Mouse (Mus musculus) intestine, postnatal 0 days (tissue): ENCODE data around the gene Nf1. TPM values are rescaled to one million over a fixed set of nuclear protein-coding genes. Genes with fewer than 3 reads are reported as not detected.
A peak's percentile ranks its signal among the peaks of the same experiment; 100 is the strongest.

Source experiments
- ATAC-seq: fragments of 200-750 bp; cut with Nextera tagmentation; 2 replicates; pipeline ENCODE4 v1.8.0; 2017; ENCODE audit warnings: mild to moderate bottlenecking, moderate TSS enrichment, moderate library complexity
- H3K27ac ChIP-seq: fragments of 300-500 bp; sonication (generic); 2 replicates; pipeline ENCODE4 v1.5.1; 2014; ENCODE audit warnings: mild to moderate bottlenecking, low read depth, low read length, moderate library complexity
- H3K27me3 ChIP-seq: fragments of 300-500 bp; sonication (generic); replicated peaks from 2 replicates; pipeline ENCODE4 v1.6.1; 2014; ENCODE audit warnings: low read length, mixed read lengths; ENCODE audit not compliant: control insufficient read depth, insufficient read depth
- H3K36me3 ChIP-seq: fragments of 300-500 bp; sonication (generic); 2 replicates; pipeline ENCODE4 v1.6.1; 2014; ENCODE audit warnings: mild to moderate bottlenecking, moderate library complexity; ENCODE audit not compliant: control insufficient read depth, insufficient read depth
- H3K4me1 ChIP-seq: fragments of 300-500 bp; sonication (generic); replicated peaks from 2 replicates; pipeline ENCODE4 v1.6.1; 2014; ENCODE audit warnings: antibody characterized with exemption, low read length, mixed read lengths; ENCODE audit not compliant: control insufficient read depth, insufficient read depth
- H3K4me2 ChIP-seq: fragments of 300-500 bp; sonication (generic); replicated peaks from 2 replicates; pipeline ENCODE4 v1.6.1; 2014; ENCODE audit warnings: low read depth, mild to moderate bottlenecking, moderate library complexity
- H3K4me3 ChIP-seq: fragments of 300-500 bp; sonication (generic); 2 replicates; pipeline ENCODE4 v1.5.1; 2014; ENCODE audit warnings: low read depth, low read length
- H3K9ac ChIP-seq: fragments of 300-500 bp; sonication (generic); 2 replicates; pipeline ENCODE4 v1.6.1; 2014; ENCODE audit warnings: mild to moderate bottlenecking, low read depth, low read length
- H3K9me3 ChIP-seq: fragments of 300-500 bp; sonication (generic); 2 replicates; pipeline ENCODE4 v1.6.1; 2016; ENCODE audit warnings: mixed run types; ENCODE audit not compliant: control insufficient read depth
- CTCF ChIP-seq: sonication (generic); IDR thresholded peaks from 2 replicates; pipeline ENCODE4 v1.5.1; 2016; ENCODE audit warnings: low read depth, mild to moderate bottlenecking, control low read depth, antibody characterized with exemption, moderate library complexity
- WGBS: fragments of 180-500 bp; shearing (Covaris S2); extraction: QIAGEN DNeasy Blood & Tissue Kit; methylation state at CpG from one replicate; pipeline ENCODE4 v1.1.7; 2014; 5-methylcytosine and 5-hydroxymethylcytosine counted together
- polyA plus RNA-seq: library from polyadenylated mRNA; unstranded; fragments of >200 nt; fragmentation: Nextera tagmentation; extraction: Ambion mirVana; gene quantifications from 2 replicates; pipeline ENCODE4 v1.2.1, GENCODE M21; 2015

Nf1 gene
- polyA plus RNA-seq, result 6.3 and 8.3 TPM in 2 replicates

DNA sequence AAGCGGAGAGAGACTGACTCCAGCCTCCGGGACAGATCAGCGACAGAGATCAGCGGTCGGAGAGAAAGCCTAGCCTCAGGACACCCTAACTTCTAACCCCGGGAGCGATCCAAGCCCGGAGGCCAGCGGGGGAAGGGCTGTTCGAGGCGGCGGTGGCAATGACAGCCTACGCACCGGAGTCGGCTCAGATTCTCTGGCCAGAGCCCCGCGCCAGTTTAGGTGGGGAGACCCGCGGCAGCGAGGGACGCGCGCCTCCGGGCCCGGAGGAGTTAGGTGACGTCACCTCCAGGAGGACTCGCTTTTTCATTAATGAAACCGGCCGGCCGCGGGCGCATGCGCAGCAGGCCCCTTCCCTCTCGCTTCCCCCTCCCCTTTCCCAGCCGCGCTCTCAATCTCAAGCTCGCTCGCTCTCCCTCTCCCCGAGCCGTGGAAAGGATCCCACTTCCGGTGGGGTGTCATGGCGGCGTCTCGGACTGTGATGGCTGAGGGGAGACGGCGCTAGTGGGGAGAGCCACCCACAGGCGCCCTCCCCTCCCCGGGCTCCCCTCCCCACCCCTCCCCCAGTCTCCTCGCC is at the start of gene Nf1:
Nf1 (plus strand) TSS at position 460 of the 574 bp plus-strand sequence.
- peak; percentile 93 for ATAC-seq
- peak within 1 kb of the TSS; percentile 96 for H3K4me3 ChIP-seq
- no peaks in the 10 kb centered on the region for H3K36me3 ChIP-seq
- peak within 1 kb of the TSS; percentile 98 for H3K9ac ChIP-seq
- H3K4me1 ChIP-seq, result no peaks in the 10 kb centered on the region
- peak within 1 kb of the TSS; percentile 91 for H3K27ac ChIP-seq
- TF ChIP-seq CTCF, result no peak
- H3K4me2 ChIP-seq, result peak within 1 kb of the TSS; percentile 76
- no peaks in the 10 kb centered on the region for H3K9me3 ChIP-seq
- no peaks in the 10 kb centered on the region for H3K27me3 ChIP-seq
- under 1% methylated on average over 41 of the region's 49 CpGs for WGBS

DNA sequence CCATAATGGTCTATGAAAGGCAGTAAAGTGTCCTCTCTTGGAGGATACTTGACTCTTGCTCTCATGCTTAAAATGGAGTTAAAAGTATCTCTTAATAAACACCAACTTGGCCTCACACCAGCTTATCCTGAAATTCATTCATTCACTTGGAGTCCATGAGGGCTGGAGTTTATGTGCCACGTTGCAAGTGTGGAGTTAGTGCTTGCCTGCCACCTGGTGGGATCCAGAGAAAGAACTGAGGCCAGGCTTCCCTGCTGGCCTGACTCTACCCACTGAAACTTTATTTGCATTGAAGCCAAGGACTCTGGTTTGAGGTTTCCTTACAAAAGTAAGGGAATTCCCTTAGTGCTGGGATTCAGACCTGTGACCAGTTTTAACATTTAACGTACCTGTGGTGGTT is 49.0 kb upstream of the Nf1 start:
- Histone ChIP-seq H3K27ac (no peak overlapping the region), H3K27me3 (no peaks in the 10 kb centered on the region), H3K4me2 (no peak overlapping the region), H3K9me3 (no peaks in the 10 kb centered on the region), H3K9ac (no peak overlapping the region), H3K4me1 (peaks cover 14% of the 10 kb centered on the region; the same call in 1 of the 2 replicates), H3K36me3 (no peaks in the 10 kb centered on the region), H3K4me3 (no peak overlapping the region)
- no peak for ATAC-seq
- peak; percentile 86 for TF ChIP-seq CTCF
- 49% methylated on average over 2 of the region's 2 CpGs for WGBS

DNA sequence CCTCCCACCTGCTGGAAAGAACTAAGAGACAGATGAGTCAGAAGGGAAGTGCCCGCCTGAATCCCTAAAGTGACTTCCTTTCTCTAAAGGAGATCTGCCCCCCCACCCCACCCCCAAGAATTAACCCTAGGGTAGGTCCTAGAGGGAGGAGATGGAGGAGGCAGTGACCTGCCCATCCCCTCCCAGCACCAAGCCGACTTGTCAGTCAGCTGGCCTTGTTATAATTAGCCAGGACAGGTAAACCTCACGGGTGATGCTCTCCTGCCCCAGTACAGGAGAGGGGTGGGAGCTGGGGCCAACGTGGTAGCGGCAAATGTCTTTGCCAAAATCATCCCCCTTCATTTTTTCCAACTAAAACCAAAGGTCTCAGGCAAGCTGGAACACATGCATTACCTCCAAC is 47.8 kb upstream of the Nf1 start:
- H3K4me2 ChIP-seq, result no peak overlapping the region

DNA sequence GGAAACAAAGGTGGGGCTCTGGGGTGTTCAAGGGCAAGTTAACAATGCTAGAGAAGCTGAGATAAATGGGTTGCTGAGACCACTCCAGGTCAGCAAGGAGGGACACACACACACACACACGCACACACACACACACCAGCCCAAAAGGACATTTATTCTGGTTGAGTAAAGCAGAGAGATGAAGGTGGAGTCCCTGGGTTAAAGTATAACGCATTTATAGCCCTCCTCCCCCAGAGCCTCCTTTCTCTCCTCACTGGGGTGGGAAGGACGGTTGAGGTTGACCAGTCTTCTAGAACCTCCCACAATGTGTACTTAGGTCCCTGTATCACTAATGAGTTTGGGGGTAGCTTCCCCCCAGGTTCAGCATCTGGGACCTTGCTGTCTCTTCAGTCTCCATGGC is 47.4 kb upstream of the Nf1 start:
- no peak overlapping the region for H3K4me2 ChIP-seq
- H3K4me3 ChIP-seq, result no peak overlapping the region
- 34% methylated on average over 3 of the region's 3 CpGs for WGBS
- no peaks in the 10 kb centered on the region for H3K9me3 ChIP-seq
- peaks cover 14% of the 10 kb centered on the region; the same call in 1 of the 2 replicates for H3K4me1 ChIP-seq
- ATAC-seq, result no peak
- H3K9ac ChIP-seq, result no peak overlapping the region
- H3K36me3 ChIP-seq, result no peaks in the 10 kb centered on the region
- no peaks in the 10 kb centered on the region for H3K27me3 ChIP-seq
- no peak overlapping the region for H3K27ac ChIP-seq
- no peak for TF ChIP-seq CTCF

More for the DNA sequence above, 47.8 kb upstream of the Nf1 start:
- Histone ChIP-seq H3K27ac (no peak overlapping the region), H3K4me1 (peaks cover 14% of the 10 kb centered on the region; the same call in 1 of the 2 replicates), H3K27me3 (no peaks in the 10 kb centered on the region), H3K9me3 (no peaks in the 10 kb centered on the region), H3K4me3 (no peak overlapping the region), H3K36me3 (no peaks in the 10 kb centered on the region), H3K9ac (no peak overlapping the region)
- ATAC-seq, result no peak
- TF ChIP-seq CTCF, result no peak
- 35% methylated on average over 5 of the region's 5 CpGs for WGBS

DNA sequence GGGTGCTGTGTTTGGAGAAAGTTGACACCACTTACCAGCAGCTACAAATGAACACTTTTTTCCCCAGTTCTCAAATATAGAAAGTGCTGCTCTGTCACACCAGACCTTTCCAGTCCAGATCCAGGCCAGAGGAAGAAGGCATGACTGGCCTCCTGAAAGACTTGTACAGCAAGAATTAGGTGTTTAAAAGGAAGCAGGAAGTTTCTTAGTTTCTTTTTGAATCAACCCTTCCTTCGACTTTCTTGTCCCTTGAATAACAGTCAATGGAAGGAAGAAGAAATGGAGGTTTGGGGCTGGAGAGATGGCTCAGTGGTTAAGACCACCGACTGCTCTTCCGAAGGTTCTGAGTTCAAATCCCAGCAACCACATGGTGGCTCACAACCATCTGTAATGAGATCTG is 46.5 kb upstream of the Nf1 start:
- ATAC-seq, result no peak
- H3K27ac ChIP-seq, result no peak overlapping the region
- H3K27me3 ChIP-seq, result no peaks in the 10 kb centered on the region
- 0 out of 2 replicates have a peak, but pooled peaks cover 7% of the 10 kb centered on the region for H3K4me1 ChIP-seq
- H3K36me3 ChIP-seq, result no peaks in the 10 kb centered on the region
- no peaks in the 10 kb centered on the region for H3K9me3 ChIP-seq
- no peak overlapping the region for H3K9ac ChIP-seq
- no peak for TF ChIP-seq CTCF
- 81% methylated on average over 3 of the region's 3 CpGs for WGBS
- no peak overlapping the region for H3K4me3 ChIP-seq
- no peak overlapping the region for H3K4me2 ChIP-seq

DNA sequence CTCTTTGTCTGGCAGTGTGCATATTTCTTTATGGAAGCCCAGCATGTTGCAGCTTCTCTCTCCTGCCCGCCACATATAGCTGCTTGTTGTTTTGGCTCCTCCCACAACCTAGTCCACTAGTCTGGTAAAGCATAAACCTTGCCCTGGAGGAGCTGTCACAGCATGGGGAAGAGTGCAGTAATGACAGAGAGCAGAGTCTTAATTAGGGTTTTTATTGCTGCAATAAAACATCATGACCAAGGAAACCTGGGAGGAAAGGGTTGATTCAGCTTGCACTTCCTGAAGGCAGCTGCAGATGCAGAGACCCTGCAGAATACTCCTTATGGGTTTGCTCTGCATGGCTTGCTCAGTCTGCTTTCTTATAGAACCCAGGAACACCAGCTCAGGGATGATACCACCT is 45.5 kb upstream of the Nf1 start:
- Histone ChIP-seq H3K4me1 (0 out of 2 replicates have a peak, but pooled peaks cover 7% of the 10 kb centered on the region), H3K4me3 (no peak overlapping the region), H3K27ac (peak overlapping the region; percentile 9; the same call in 1 of the 2 replicates), H3K9me3 (no peaks in the 10 kb centered on the region), H3K4me2 (no peak overlapping the region), H3K9ac (no peak overlapping the region), H3K36me3 (no peaks in the 10 kb centered on the region), H3K27me3 (no peaks in the 10 kb centered on the region)
- no peak for TF ChIP-seq CTCF
- 15% methylated on average over 1 of the region's 1 CpGs for WGBS
- peak; percentile 88 for ATAC-seq
